Mouse (Mus musculus): Measurements from ENCODE around the gene Bpifb3. TPM values are rescaled to one million over a fixed set of nuclear protein-coding genes. Genes with fewer than 3 reads are reported as not detected.

Bpifb3 gene
- polyA plus RNA-seq (2014; fragmentation: Illumina TruSeq; extraction: RNeasy Lipid Tissue Mini Kit (QIAGEN cat#74804); ENCODE audit: low read depth, low replicate concordance), result not detected

DNA sequence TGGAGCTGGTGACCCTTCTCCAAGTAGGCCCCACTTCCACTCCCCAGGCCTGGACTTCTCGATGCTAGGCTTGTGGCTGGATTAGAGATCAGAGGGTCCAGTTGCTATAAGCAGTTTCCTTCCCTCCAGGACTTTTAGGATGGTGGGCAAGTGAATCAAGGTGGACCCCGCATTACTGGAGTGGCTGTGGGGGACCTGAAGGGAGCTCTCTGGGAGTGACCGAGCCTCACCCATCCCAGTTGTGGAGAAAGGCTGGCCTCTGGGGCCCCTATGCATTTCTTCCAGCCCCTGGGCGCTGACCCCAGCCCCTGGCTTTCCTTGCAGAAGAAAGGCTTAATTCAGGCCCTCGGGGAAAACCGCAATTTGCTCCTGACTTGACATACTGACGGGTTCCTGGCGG, at the start of gene Bpifb3:
Bpifb3 (plus strand) TSS at position 301 of the 400 bp plus-strand sequence.

DNA sequence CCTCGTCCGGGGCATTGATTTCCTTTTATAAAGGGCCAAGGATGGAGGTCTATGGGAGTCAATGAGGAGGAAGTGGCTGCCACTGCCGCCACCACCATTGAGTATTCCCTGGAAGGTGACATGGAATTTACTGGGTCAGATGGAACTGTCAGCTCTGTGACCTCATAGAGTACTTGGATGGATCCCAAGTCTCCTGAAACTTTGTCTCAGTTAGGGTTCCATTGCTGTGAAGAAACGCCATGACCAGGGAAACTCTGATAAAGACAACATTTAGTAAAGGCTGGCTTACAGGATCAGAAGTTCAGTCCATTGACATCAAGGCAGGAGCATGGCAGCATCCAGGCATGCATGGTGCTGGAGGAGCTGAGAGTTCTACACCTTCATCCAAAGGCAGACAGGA, 47.0 kb upstream of the Bpifb3 start, which contains the start of gene Sun5:
Sun5 (minus strand) TSS at position 101 of the 400 bp plus-strand sequence.

GRCm38 (mm10) chr2:153874745-153875144, 43.3 kb upstream of the Bpifb3 start, which contains the start of gene Bpifb2:
Gene Bpifb2 (plus strand): TSS chr2:153875045.

GRCm38 (mm10) chr2:153900088-153900487, 17.9 kb upstream of the Bpifb3 start, which contains the start of gene Bpifb6:
Gene Bpifb6 (plus strand): TSS chr2:153900388.

DNA sequence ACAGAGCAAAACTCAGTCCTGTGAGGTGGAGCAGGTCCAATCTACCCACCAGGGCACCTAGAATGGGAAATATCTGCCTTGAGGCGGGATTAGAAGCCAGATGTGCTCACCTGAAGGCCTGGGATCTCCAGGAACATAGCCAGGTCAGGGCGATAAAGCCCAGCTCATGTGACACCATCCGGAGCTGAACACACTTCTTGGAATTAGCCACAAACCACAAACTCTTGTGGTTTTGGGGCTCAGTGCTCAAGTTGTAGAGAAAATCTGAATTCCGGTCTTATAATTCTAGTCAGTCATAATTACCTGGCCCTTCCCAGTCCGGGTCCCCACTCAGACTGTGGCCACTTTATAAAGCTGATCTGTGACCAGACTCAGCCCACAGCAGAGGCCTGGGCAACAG, 19.8 kb downstream of the Bpifb3 start, which contains the start of gene Bpifb4:
Bpifb4 (plus strand) TSS at position 370 of the 400 bp plus-strand sequence.

DNA sequence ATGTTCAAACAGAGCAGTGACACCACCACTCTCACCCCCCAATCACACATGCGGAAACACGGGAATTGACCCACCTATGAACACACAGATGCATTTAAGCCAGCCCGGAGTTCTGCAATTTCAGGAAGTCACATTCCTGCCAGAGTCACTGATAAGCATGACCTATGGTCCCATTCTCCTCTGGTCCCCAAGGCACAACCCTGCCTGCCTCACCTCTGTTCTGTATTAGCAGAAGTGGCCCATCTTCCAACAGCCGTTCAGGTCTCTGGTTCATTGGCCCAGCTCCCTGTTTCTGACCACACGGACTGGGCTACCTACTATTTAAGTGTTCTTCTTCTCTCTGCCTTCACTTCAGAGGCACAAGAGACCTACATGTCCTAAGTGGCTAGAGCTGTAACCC, 56.6 kb downstream of the Bpifb3 start, which contains the start of gene Bpifa6:
Bpifa6 (plus strand) TSS at position 364 of the 400 bp plus-strand sequence.

Other genes with a start within 250 kb of the Bpifb3 start
- gene Dnmt3c, start 221.6 kb upstream of the Bpifb3 start, polyA plus RNA-seq (2014; fragmentation: Illumina TruSeq; extraction: RNeasy Lipid Tissue Mini Kit (QIAGEN cat#74804); ENCODE audit: low read depth, low replicate concordance), result not detected
- 58.4 TPM for gene Mapre1, start 177.0 kb upstream of the Bpifb3 start, polyA plus RNA-seq (2014; fragmentation: Illumina TruSeq; extraction: RNeasy Lipid Tissue Mini Kit (QIAGEN cat#74804); ENCODE audit: low read depth, low replicate concordance)
- gene Efcab8, start 138.3 kb upstream of the Bpifb3 start, polyA plus RNA-seq (2014; fragmentation: Illumina TruSeq; extraction: RNeasy Lipid Tissue Mini Kit (QIAGEN cat#74804); ENCODE audit: low read depth, low replicate concordance), result not detected
- not detected for gene Sun5, start 47.1 kb upstream of the Bpifb3 start, polyA plus RNA-seq (2014; fragmentation: Illumina TruSeq; extraction: RNeasy Lipid Tissue Mini Kit (QIAGEN cat#74804); ENCODE audit: low read depth, low replicate concordance)
- gene Bpifb2, start 43.2 kb upstream of the Bpifb3 start, polyA plus RNA-seq (2014; fragmentation: Illumina TruSeq; extraction: RNeasy Lipid Tissue Mini Kit (QIAGEN cat#74804); ENCODE audit: low read depth, low replicate concordance), result not detected
- not detected for gene Bpifb6, start 17.8 kb upstream of the Bpifb3 start, polyA plus RNA-seq (2014; fragmentation: Illumina TruSeq; extraction: RNeasy Lipid Tissue Mini Kit (QIAGEN cat#74804); ENCODE audit: low read depth, low replicate concordance)
- gene Bpifb4, start 20.0 kb downstream of the Bpifb3 start, polyA plus RNA-seq (2014; fragmentation: Illumina TruSeq; extraction: RNeasy Lipid Tissue Mini Kit (QIAGEN cat#74804); ENCODE audit: low read depth, low replicate concordance), result not detected
- gene Bpifa6, start 56.7 kb downstream of the Bpifb3 start, polyA plus RNA-seq (2014; fragmentation: Illumina TruSeq; extraction: RNeasy Lipid Tissue Mini Kit (QIAGEN cat#74804); ENCODE audit: low read depth, low replicate concordance), result not detected
- gene Bpifa2, start 90.0 kb downstream of the Bpifb3 start, polyA plus RNA-seq (2014; fragmentation: Illumina TruSeq; extraction: RNeasy Lipid Tissue Mini Kit (QIAGEN cat#74804); ENCODE audit: low read depth, low replicate concordance), result not detected
- gene Bpifa3, start 212.1 kb downstream of the Bpifb3 start, polyA plus RNA-seq (2014; fragmentation: Illumina TruSeq; extraction: RNeasy Lipid Tissue Mini Kit (QIAGEN cat#74804); ENCODE audit: low read depth, low replicate concordance), result not detected
- gene Bpifa1, start 224.7 kb downstream of the Bpifb3 start, polyA plus RNA-seq (2014; fragmentation: Illumina TruSeq; extraction: RNeasy Lipid Tissue Mini Kit (QIAGEN cat#74804); ENCODE audit: low read depth, low replicate concordance), result not detected
- not detected for gene Bpifa5, start 244.4 kb downstream of the Bpifb3 start, polyA plus RNA-seq (2014; fragmentation: Illumina TruSeq; extraction: RNeasy Lipid Tissue Mini Kit (QIAGEN cat#74804); ENCODE audit: low read depth, low replicate concordance)

Data from liver, adult 10 weeks (tissue).